Mouse (Mus musculus): ENCODE measurements around the gene Selenoi. TPM values are rescaled to one million over a fixed set of nuclear protein-coding genes. Genes with fewer than 3 reads are reported as not detected.

Selenoi gene
- 37.3 and 38.1 TPM in 2 replicates for polyA plus RNA-seq (2015; fragmentation: Nextera tagmentation; extraction: Ambion mirVana)

GRCm38 (mm10) chr5:30232271-30232971 is at the start of gene Selenoi:
Gene Selenoi, plus strand, starts transcription at chr5:30232581.
- H3K36me3 ChIP-seq = no peaks in the 10 kb centered on the region
- H3K4me2 ChIP-seq (replicated peaks) = peak within 1 kb of the TSS; percentile 64
- H3K4me3 ChIP-seq (replicated peaks) = peak within 1 kb of the TSS; percentile 90
- H3K9me3 ChIP-seq = no peaks in the 10 kb centered on the region
- ATAC-seq = peak; percentile 99
- H3K27me3 ChIP-seq (replicated peaks) = no peaks in the 10 kb centered on the region
- peak within 1 kb of the TSS; percentile 90 for H3K27ac ChIP-seq
- 3% methylated on average over 71 of the region's 71 CpGs for WGBS
- peak within 1 kb of the TSS; percentile 82 for H3K9ac ChIP-seq
- H3K4me1 ChIP-seq (replicated peaks) = peaks cover 10% of the 10 kb centered on the region

GRCm38 (mm10) chr5:30187687-30188485 is 44.5 kb upstream of the Selenoi start:
- Histone ChIP-seq H3K4me3 (replicated peaks) (no peak overlapping the region), H3K9me3 (no peaks in the 10 kb centered on the region), H3K27me3 (replicated peaks) (no peaks in the 10 kb centered on the region), H3K27ac (no peak overlapping the region), H3K4me1 (replicated peaks) (no peaks in the 10 kb centered on the region), H3K9ac (no peak overlapping the region), H3K4me2 (replicated peaks) (no peak overlapping the region), H3K36me3 (peaks cover 10% of the 10 kb centered on the region; the same call in 1 of the 2 replicates)
- 94% methylated on average over 12 of the region's 12 CpGs for WGBS
- no peak for ATAC-seq

GRCm38 (mm10) chr5:30192452-30192851 is 39.9 kb upstream of the Selenoi start:
- no peaks in the 10 kb centered on the region for H3K4me1 ChIP-seq (replicated peaks)
- H3K9me3 ChIP-seq = no peaks in the 10 kb centered on the region
- whole genome bisulfite sequencing = 80% methylated on average over 1 of the region's 1 CpGs
- no peaks in the 10 kb centered on the region for H3K36me3 ChIP-seq
- no peak for ATAC-seq
- H3K4me2 ChIP-seq (replicated peaks) = no peak overlapping the region
- H3K9ac ChIP-seq = no peak overlapping the region
- no peak overlapping the region for H3K27ac ChIP-seq
- H3K4me3 ChIP-seq (replicated peaks) = no peak overlapping the region
- H3K27me3 ChIP-seq (replicated peaks) = no peaks in the 10 kb centered on the region

GRCm38 (mm10) chr5:30195340-30195739 is 37.0 kb upstream of the Selenoi start:
- H3K27me3 ChIP-seq (replicated peaks) = no peaks in the 10 kb centered on the region
- ATAC-seq = no peak
- WGBS = 84% methylated on average over 5 of the region's 5 CpGs
- H3K4me2 ChIP-seq (replicated peaks) = no peak overlapping the region
- H3K9ac ChIP-seq = no peak overlapping the region
- H3K4me1 ChIP-seq (replicated peaks) = no peaks in the 10 kb centered on the region; the same call in 1 of the 2 replicates
- no peak overlapping the region for H3K4me3 ChIP-seq (replicated peaks)
- H3K36me3 ChIP-seq = no peaks in the 10 kb centered on the region
- no peak overlapping the region for H3K27ac ChIP-seq
- H3K9me3 ChIP-seq = no peaks in the 10 kb centered on the region

- no peaks in the 10 kb centered on the region for H3K36me3 ChIP-seq
- H3K4me3 ChIP-seq (replicated peaks) = no peak overlapping the region
- H3K4me2 ChIP-seq (replicated peaks) = no peak overlapping the region
- 69% methylated on average over 7 of the region's 7 CpGs for WGBS
- H3K9ac ChIP-seq = no peak overlapping the region
- H3K9me3 ChIP-seq = no peaks in the 10 kb centered on the region
- peak; percentile 59; the same call in 1 of the 2 replicates for ATAC-seq
- H3K27me3 ChIP-seq (replicated peaks) = no peaks in the 10 kb centered on the region
- H3K27ac ChIP-seq = no peak overlapping the region
- peaks cover 5% of the 10 kb centered on the region; the same call in 1 of the 2 replicates for H3K4me1 ChIP-seq (replicated peaks)
Measured at GRCm38 (mm10) chr5:30198257-30198656, 34.1 kb upstream of the Selenoi start.

- H3K4me3 ChIP-seq (replicated peaks) = no peak overlapping the region
- no peaks in the 10 kb centered on the region for H3K36me3 ChIP-seq
- no peak overlapping the region for H3K27ac ChIP-seq
- peak; percentile 39; the same call in 1 of the 2 replicates for ATAC-seq
- no peak overlapping the region for H3K4me2 ChIP-seq (replicated peaks)
- H3K27me3 ChIP-seq (replicated peaks) = no peaks in the 10 kb centered on the region
- 44% methylated on average over 5 of the region's 5 CpGs for WGBS
- no peak overlapping the region for H3K9ac ChIP-seq
- no peaks in the 10 kb centered on the region for H3K9me3 ChIP-seq
- H3K4me1 ChIP-seq (replicated peaks) = peaks cover 5% of the 10 kb centered on the region; the same call in 1 of the 2 replicates
Measured at GRCm38 (mm10) chr5:30201521-30201920, 30.9 kb upstream of the Selenoi start.

- no peak overlapping the region for H3K4me2 ChIP-seq (replicated peaks)
- H3K27ac ChIP-seq = no peak overlapping the region
- no peaks in the 10 kb centered on the region for H3K27me3 ChIP-seq (replicated peaks)
- 85% methylated on average over 7 of the region's 7 CpGs for WGBS
- H3K4me1 ChIP-seq (replicated peaks) = peaks cover 5% of the 10 kb centered on the region; the same call in 1 of the 2 replicates
- H3K9me3 ChIP-seq = no peaks in the 10 kb centered on the region
- no peak overlapping the region for H3K4me3 ChIP-seq (replicated peaks)
- no peaks in the 10 kb centered on the region for H3K36me3 ChIP-seq
- no peak overlapping the region for H3K9ac ChIP-seq
- ATAC-seq = no peak
Measured at GRCm38 (mm10) chr5:30202221-30202620, 30.2 kb upstream of the Selenoi start.

- Histone ChIP-seq H3K9me3 (no peaks in the 10 kb centered on the region), H3K27me3 (replicated peaks) (no peaks in the 10 kb centered on the region), H3K36me3 (no peaks in the 10 kb centered on the region), H3K4me2 (replicated peaks) (no peak overlapping the region), H3K27ac (no peak overlapping the region), H3K9ac (no peak overlapping the region), H3K4me3 (replicated peaks) (no peak overlapping the region), H3K4me1 (replicated peaks) (peaks cover 5% of the 10 kb centered on the region; the same call in 1 of the 2 replicates)
- WGBS = 81% methylated on average over 10 of the region's 10 CpGs
- no peak for ATAC-seq
Measured at GRCm38 (mm10) chr5:30203216-30203885, 29.0 kb upstream of the Selenoi start.

- 0 out of 2 replicates have a peak, but pooled peaks cover 5% of the 10 kb centered on the region for H3K4me1 ChIP-seq (replicated peaks)
- 55% methylated on average over 1 of the region's 1 CpGs for WGBS
- no peak overlapping the region for H3K4me3 ChIP-seq (replicated peaks)
- no peak overlapping the region for H3K27ac ChIP-seq
- no peak overlapping the region for H3K9ac ChIP-seq
- no peaks in the 10 kb centered on the region for H3K9me3 ChIP-seq
- no peak for ATAC-seq
- H3K36me3 ChIP-seq = no peaks in the 10 kb centered on the region
- H3K27me3 ChIP-seq (replicated peaks) = no peaks in the 10 kb centered on the region
- H3K4me2 ChIP-seq (replicated peaks) = no peak overlapping the region
Measured at GRCm38 (mm10) chr5:30204441-30204840, 27.9 kb upstream of the Selenoi start.

GRCm38 (mm10) chr5:30205034-30205433 is 27.3 kb upstream of the Selenoi start:
- Histone ChIP-seq H3K27ac (no peak overlapping the region), H3K9me3 (no peaks in the 10 kb centered on the region), H3K4me1 (replicated peaks) (0 out of 2 replicates have a peak, but pooled peaks cover 5% of the 10 kb centered on the region), H3K9ac (no peak overlapping the region), H3K36me3 (no peaks in the 10 kb centered on the region), H3K4me2 (replicated peaks) (no peak overlapping the region), H3K27me3 (replicated peaks) (no peaks in the 10 kb centered on the region), H3K4me3 (replicated peaks) (no peak overlapping the region)
- ATAC-seq = no peak
- 64% methylated on average over 3 of the region's 3 CpGs for WGBS

GRCm38 (mm10) chr5:30205493-30205892 is 26.9 kb upstream of the Selenoi start, which contains the start of gene Adgrf3:
Gene Adgrf3, minus strand, starts transcription at chr5:30205722.
- no peak for ATAC-seq
- no peak within 1 kb of the TSS for H3K27ac ChIP-seq

GRCm38 (mm10) chr5:30207276-30207675 is 25.1 kb upstream of the Selenoi start:
- Histone ChIP-seq H3K9me3 (no peaks in the 10 kb centered on the region), H3K27ac (no peak overlapping the region), H3K4me2 (replicated peaks) (no peak overlapping the region), H3K4me1 (replicated peaks) (0 out of 2 replicates have a peak, but pooled peaks cover 5% of the 10 kb centered on the region), H3K4me3 (replicated peaks) (no peak overlapping the region), H3K9ac (no peak overlapping the region), H3K27me3 (replicated peaks) (no peaks in the 10 kb centered on the region), H3K36me3 (no peaks in the 10 kb centered on the region)
- 74% methylated on average over 6 of the region's 6 CpGs for WGBS
- no peak for ATAC-seq

More at GRCm38 (mm10) chr5:30205493-30205892, 26.9 kb upstream of the Selenoi start, which contains the start of gene Adgrf3:
- Histone ChIP-seq H3K4me1 (replicated peaks) (0 out of 2 replicates have a peak, but pooled peaks cover 5% of the 10 kb centered on the region), H3K4me2 (replicated peaks) (no peak within 1 kb of the TSS), H3K36me3 (no peaks in the 10 kb centered on the region), H3K9me3 (no peaks in the 10 kb centered on the region), H3K4me3 (replicated peaks) (no peak within 1 kb of the TSS), H3K27me3 (replicated peaks) (no peaks in the 10 kb centered on the region), H3K9ac (no peak within 1 kb of the TSS)
- 40% methylated on average over 5 of the region's 5 CpGs for WGBS

Data from intestine, embryonic 15.5 days (tissue).